Mouse (Mus musculus) kidney, postnatal 0 days (tissue): ENCODE results near the gene Adap1. TPM values are rescaled to one million over a fixed set of nuclear protein-coding genes. Genes with fewer than 3 reads are reported as not detected.
A peak's percentile ranks its signal among the peaks of the same experiment; 100 is the strongest.

ENCODE experiments used
- ATAC-seq: fragments of 200-750 bp; cut with Nextera tagmentation; replicated peaks from 2 replicates; pipeline ENCODE4 v1.8.0; 2017; ENCODE audit warnings: low read depth, moderate number of reproducible peaks, moderate TSS enrichment, moderate library complexity; ENCODE audit not compliant: low FRiP score
- DNase-seq: peaks from one replicate; pipeline ENCODE4 v3.0.0-alpha.2; 2016; ENCODE audit warnings: low spot score
- H3K27ac ChIP-seq: fragments of 300-500 bp; sonication (generic); 2 replicates; pipeline ENCODE4 v1.5.1; 2014; ENCODE audit warnings: mild to moderate bottlenecking
- H3K27me3 ChIP-seq: fragments of 300-500 bp; sonication (generic); 2 replicates; pipeline ENCODE4 v1.6.1; 2014; ENCODE audit warnings: low read length, mixed read lengths; ENCODE audit not compliant: insufficient read depth
- H3K36me3 ChIP-seq: fragments of 300-500 bp; sonication (generic); 2 replicates; pipeline ENCODE4 v1.6.1; 2014; ENCODE audit warnings: low read length, mixed read lengths; ENCODE audit not compliant: insufficient read depth
- H3K4me1 ChIP-seq: fragments of 300-500 bp; sonication (generic); replicated peaks from 2 replicates; pipeline ENCODE4 v1.6.1; 2014; ENCODE audit warnings: antibody characterized with exemption, low read length, mixed read lengths; ENCODE audit not compliant: insufficient read depth
- H3K4me2 ChIP-seq: fragments of 300-500 bp; sonication (generic); 2 replicates; pipeline ENCODE4 v1.6.1; 2014; ENCODE audit warnings: mild to moderate bottlenecking, low read length, moderate library complexity, mixed read lengths
- H3K4me3 ChIP-seq: fragments of 300-500 bp; sonication (generic); replicated peaks from 2 replicates; pipeline ENCODE4 v1.5.1; 2014; ENCODE audit warnings: low read depth, low read length
- H3K9ac ChIP-seq: fragments of 300-500 bp; sonication (generic); 2 replicates; pipeline ENCODE4 v1.6.1; 2014; ENCODE audit warnings: low read depth, low read length
- H3K9me3 ChIP-seq: fragments of 300-500 bp; sonication (generic); replicated peaks from 2 replicates; pipeline ENCODE4 v1.6.1; 2016; ENCODE audit warnings: low read length, inconsistent platforms, mixed read lengths
- CTCF ChIP-seq: IDR thresholded peaks from 2 replicates; pipeline ENCODE4 v1.5.1; 2016; ENCODE audit warnings: antibody characterized with exemption, low read depth, mild to moderate bottlenecking, moderate library complexity
- WGBS: fragments of 180-500 bp; shearing (Covaris S2); extraction: QIAGEN DNeasy Blood & Tissue Kit; methylation state at CpG from one replicate; pipeline ENCODE4 v1.1.7; 2014; 5-methylcytosine and 5-hydroxymethylcytosine counted together
- polyA plus RNA-seq: library from polyadenylated mRNA; unstranded; fragments of >200 nt; fragmentation: Nextera tagmentation; extraction: Ambion mirVana; gene quantifications from 2 replicates; pipeline ENCODE4 v1.2.1, GENCODE M21; 2015

Gene Adap1
- polyA plus RNA-seq, 1 experiment from 2014 or later, result 6.9 TPM

DNA sequence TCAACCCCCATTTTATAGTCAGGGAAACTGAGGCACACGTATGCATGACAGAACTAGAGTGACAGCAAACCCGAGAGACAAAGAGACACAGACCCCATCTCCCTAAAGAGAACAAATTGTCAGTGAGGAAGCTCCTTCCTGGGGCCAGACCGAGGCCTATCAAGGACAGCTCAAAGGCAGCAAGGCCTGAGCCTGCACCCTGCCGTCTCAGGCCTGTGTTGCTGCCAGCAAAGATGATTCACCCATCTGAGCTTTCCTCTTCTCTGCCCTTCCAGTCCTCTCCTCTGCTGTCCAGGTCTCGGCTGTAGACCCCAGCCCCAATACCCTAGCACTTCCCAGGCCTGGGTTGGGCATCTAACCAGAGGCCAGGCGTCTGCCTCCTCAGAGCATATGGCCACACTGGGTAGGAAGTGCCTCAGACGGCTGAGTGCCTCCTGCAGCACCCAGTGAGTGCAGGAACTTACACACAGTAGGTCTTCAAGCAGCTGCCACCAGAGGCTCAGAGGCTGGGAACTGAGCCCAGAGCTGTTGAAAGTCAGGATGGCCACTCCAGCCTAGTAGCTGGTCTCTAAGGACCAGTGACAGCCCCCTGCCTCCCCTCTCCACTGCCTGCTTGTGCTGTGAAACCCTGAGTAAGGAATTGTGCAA, 1.7 kb upstream of the Adap1 start:
- Histone ChIP-seq H3K4me2 (no peak overlapping the region), H3K27me3 (peaks cover 16% of the 10 kb centered on the region; the same call in 1 of the 2 replicates), H3K36me3 (no peaks in the 10 kb centered on the region), H3K4me1 (peaks cover 12% of the 10 kb centered on the region), H3K9me3 (no peaks in the 10 kb centered on the region), H3K9ac (no peak overlapping the region), H3K4me3 (no peak overlapping the region), H3K27ac (no peak overlapping the region)
- 82% methylated on average over 7 of the region's 7 CpGs for WGBS
- no peak for ATAC-seq
- no peak for DNase-seq
- TF ChIP-seq CTCF, result no peak

DNA sequence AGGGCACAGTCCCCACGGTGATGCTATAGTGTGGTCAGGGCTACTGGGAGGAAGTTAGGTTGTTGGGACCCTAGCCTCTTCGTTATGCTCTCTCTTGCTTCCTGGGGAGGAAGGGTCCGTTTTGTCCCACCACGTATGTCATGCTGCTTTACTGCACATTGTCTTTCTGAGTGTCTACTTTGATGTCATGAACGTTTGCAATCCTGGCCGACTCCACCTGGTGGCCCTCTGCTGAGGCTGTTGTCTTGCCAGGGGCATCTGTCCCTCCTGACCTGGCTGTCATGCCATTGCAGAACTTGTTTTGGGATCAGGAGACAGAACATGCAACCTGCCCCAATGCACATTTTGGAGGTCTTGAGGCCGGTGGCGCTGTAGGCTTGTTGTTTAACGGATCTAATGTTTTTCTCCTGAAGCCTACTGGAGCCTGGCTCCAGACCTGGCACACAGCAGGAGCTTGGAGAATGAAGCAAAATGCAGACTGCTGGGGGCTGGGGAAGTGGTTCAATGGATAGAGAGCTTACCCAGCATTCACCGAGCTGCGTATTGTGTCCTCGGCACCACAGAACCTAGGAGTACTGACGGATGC, 782 bp upstream of the Adap1 start:
- no peak overlapping the region for H3K4me2 ChIP-seq
- peaks cover 12% of the 10 kb centered on the region for H3K4me1 ChIP-seq
- ATAC-seq (no peak), DNase-seq (no peak)
- no peak overlapping the region for H3K9ac ChIP-seq
- no peaks in the 10 kb centered on the region for H3K9me3 ChIP-seq
- no peaks in the 10 kb centered on the region for H3K36me3 ChIP-seq
- no peak overlapping the region for H3K27ac ChIP-seq
- peak; percentile 37; the same call in 1 of the 2 replicates for TF ChIP-seq CTCF
- 63% methylated on average over 13 of the region's 13 CpGs for WGBS
- no peak overlapping the region for H3K4me3 ChIP-seq
- peaks cover 16% of the 10 kb centered on the region; the same call in 1 of the 2 replicates for H3K27me3 ChIP-seq

DNA sequence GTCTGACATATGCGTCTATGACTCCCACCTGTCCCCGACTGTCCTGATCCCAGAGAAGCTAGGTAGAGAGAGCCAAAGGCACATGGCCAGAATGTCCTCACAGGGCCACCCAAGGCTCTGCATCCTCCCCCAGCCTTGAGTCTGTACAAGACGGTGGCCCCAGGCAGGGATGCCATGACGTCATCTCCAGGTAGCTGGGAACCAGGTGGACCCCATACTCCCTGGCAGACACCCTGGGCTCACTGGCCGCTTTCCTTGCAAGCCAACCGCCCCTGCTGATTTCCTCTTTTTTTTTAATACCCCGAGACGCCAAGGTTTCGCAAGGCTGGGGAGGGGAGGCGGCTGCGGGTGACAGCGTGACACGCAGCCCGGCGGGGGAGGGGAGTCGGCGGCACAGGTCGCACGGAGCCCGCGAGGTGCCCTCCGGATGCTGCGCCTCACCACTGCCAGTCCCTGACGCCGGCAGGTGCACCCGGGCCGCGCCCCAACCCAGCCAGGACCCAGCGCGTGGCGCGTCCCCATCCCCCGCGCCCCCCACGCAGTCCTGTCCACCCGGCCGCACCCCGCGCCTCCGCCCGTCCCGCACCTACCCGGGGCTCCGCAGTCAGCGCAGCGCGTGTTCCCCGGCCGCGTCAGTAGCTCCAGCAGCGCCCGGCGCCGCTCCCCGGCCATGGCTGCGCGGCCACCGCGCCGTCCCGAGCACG, 579 bp downstream of the Adap1 start:
- DNase-seq (no peak), ATAC-seq (peak; percentile 35)
- H3K9me3 ChIP-seq, result no peaks in the 10 kb centered on the region
- 2% methylated on average over 37 of the region's 62 CpGs for WGBS
- H3K4me2 ChIP-seq, result peak overlapping the region; percentile 98
- H3K36me3 ChIP-seq, result no peaks in the 10 kb centered on the region
- H3K9ac ChIP-seq, result peak overlapping the region; percentile 74
- H3K27me3 ChIP-seq, result peaks cover 16% of the 10 kb centered on the region; the same call in 1 of the 2 replicates
- peaks cover 12% of the 10 kb centered on the region for H3K4me1 ChIP-seq
- H3K27ac ChIP-seq, result no peak overlapping the region
- peak overlapping the region; percentile 50 for H3K4me3 ChIP-seq
- no peak for TF ChIP-seq CTCF

DNA sequence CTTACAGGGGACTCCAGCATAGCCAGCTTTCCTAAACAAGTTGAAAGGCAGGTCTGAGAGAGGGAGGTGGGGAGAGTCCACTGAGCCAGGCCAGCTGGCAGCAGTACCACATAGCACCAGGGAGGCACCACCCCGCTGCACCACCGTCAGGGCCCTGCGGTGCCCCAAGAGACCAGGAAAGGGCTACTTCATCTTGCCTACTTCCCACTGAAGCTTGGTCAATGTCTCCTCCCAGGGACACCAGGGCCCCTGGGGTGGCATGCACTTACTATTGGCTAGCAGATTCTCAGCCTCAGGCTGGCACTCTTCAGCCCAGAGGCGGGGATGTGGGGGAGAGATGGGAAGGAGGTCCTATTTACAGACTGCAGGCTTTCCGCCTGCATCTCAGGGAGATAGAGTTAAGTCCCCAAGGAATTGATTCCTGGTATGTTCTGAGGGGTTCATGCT, 1.4 kb downstream of the Adap1 start:
- no peak overlapping the region; the same call in 1 of the 2 replicates for H3K4me3 ChIP-seq
- ATAC-seq, result peak; percentile 31; the same call in 1 of the 2 replicates
- 42% methylated on average over 5 of the region's 5 CpGs for WGBS
- peak; percentile 50 for DNase-seq
- H3K4me1 ChIP-seq, result peaks cover 12% of the 10 kb centered on the region
- H3K36me3 ChIP-seq, result no peaks in the 10 kb centered on the region
- peak overlapping the region; percentile 23; the same call in 1 of the 2 replicates for H3K9ac ChIP-seq
- H3K27me3 ChIP-seq, result peaks cover 16% of the 10 kb centered on the region; the same call in 1 of the 2 replicates
- TF ChIP-seq CTCF, result peak; percentile 21; the same call in 1 of the 2 replicates
- H3K27ac ChIP-seq, result no peak overlapping the region
- H3K4me2 ChIP-seq, result peak overlapping the region; percentile 98
- H3K9me3 ChIP-seq, result no peaks in the 10 kb centered on the region

DNA sequence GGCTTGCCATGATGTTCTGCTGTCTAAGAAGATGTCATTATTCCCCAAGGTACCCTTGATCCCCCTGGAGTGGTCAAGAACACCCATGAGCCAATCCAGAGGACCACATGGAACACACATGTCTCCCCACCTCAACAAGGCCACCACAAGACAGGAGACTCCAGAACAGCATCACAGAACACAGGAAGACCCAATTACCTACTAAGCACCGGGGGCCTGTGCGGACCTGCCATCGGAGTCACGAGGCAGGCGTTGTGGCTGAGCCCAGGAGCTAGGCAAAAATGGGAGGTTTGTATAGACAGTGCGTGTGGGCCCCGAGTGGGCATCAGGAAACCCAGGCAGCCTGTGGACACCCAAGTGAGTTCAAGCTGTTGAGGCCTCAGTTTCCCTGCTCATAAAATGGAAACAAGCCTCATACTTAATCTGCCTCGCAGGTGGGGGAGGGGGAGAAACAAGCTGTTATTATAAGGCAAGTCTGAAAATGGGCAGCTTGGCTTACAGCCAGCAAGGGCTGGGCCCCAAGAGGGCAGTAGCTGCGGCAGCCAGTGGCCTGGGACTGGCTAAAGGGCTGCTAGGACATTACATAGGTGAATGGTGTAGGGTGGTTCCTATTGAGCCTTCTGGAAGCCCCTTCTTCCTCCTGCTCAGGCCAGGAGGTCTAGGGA, 2.0 kb downstream of the Adap1 start:
- no peak for TF ChIP-seq CTCF
- Histone ChIP-seq H3K27ac (no peak overlapping the region), H3K4me1 (peaks cover 12% of the 10 kb centered on the region), H3K9me3 (no peaks in the 10 kb centered on the region), H3K27me3 (peaks cover 16% of the 10 kb centered on the region; the same call in 1 of the 2 replicates), H3K9ac (no peak overlapping the region), H3K4me3 (no peak overlapping the region), H3K36me3 (no peaks in the 10 kb centered on the region), H3K4me2 (0 out of 2 replicates have a peak overlapping the region, but pooled peaks have one; percentile 98)
- 71% methylated on average over 9 of the region's 9 CpGs for WGBS
- DNase-seq, result no peak
- ATAC-seq, result peak; percentile 14; the same call in 1 of the 2 replicates

DNA sequence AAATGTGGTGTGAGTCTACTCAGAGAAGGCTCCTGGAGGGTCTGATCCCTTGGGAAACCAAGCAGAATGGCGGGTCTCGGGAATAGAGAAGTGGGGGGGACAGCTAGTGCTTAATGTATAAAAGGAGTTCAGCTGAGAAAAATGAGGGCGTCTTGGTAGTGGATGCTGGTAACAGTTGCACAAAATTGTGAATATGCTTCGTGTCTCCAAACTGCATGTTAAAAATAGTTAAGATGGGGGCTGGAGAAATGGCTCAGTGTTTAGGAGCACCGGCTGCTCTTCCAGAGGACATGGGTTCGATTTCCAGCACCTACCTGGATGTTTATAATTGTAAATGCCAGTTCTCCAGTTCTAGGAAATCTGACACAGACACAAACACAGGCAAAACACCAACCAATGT, 4.1 kb downstream of the Adap1 start:
- no peak overlapping the region for H3K27ac ChIP-seq

More for the DNA sequence above, 4.1 kb downstream of the Adap1 start:
- ATAC-seq (no peak), DNase-seq (no peak)
- peaks cover 19% of the 10 kb centered on the region for H3K4me1 ChIP-seq
- H3K36me3 ChIP-seq, result no peaks in the 10 kb centered on the region
- no peak overlapping the region for H3K9ac ChIP-seq
- no peak for TF ChIP-seq CTCF
- no peak overlapping the region for H3K4me3 ChIP-seq
- H3K27me3 ChIP-seq, result peaks cover 16% of the 10 kb centered on the region; the same call in 1 of the 2 replicates
- 86% methylated on average over 6 of the region's 6 CpGs for WGBS
- H3K9me3 ChIP-seq, result no peaks in the 10 kb centered on the region
- no peak overlapping the region for H3K4me2 ChIP-seq
